Mouse (Mus musculus) splenic B cell, adult 2 months (primary cell): Measurements from ENCODE around the gene Psph.
"Not testable (repeated sequence)": the region's sequence is repeated elsewhere in the genome, so short reads cannot be mapped to it uniquely, and the experiment has no call there.

Source experiments
- DNase-seq: peaks from one replicate; pipeline ENCODE4 v3.0.0-alpha.2; 2011; ENCODE audit warnings: low read depth, low spot score
- H3K27me3 ChIP-seq: 2 replicates; pipeline ENCODE4 v1.6.1; 2012; ENCODE audit warnings: mild to moderate bottlenecking, low read length, moderate library complexity, mixed read lengths; ENCODE audit not compliant: control insufficient read depth, poor library complexity, insufficient read depth, severe bottlenecking
- H3K36me3 ChIP-seq: 2 replicates; pipeline ENCODE4 v1.6.1; 2012; ENCODE audit warnings: mild to moderate bottlenecking, low read length, moderate library complexity, mixed read lengths; ENCODE audit not compliant: control insufficient read depth, poor library complexity, insufficient read depth, severe bottlenecking

The Psph gene

DNA sequence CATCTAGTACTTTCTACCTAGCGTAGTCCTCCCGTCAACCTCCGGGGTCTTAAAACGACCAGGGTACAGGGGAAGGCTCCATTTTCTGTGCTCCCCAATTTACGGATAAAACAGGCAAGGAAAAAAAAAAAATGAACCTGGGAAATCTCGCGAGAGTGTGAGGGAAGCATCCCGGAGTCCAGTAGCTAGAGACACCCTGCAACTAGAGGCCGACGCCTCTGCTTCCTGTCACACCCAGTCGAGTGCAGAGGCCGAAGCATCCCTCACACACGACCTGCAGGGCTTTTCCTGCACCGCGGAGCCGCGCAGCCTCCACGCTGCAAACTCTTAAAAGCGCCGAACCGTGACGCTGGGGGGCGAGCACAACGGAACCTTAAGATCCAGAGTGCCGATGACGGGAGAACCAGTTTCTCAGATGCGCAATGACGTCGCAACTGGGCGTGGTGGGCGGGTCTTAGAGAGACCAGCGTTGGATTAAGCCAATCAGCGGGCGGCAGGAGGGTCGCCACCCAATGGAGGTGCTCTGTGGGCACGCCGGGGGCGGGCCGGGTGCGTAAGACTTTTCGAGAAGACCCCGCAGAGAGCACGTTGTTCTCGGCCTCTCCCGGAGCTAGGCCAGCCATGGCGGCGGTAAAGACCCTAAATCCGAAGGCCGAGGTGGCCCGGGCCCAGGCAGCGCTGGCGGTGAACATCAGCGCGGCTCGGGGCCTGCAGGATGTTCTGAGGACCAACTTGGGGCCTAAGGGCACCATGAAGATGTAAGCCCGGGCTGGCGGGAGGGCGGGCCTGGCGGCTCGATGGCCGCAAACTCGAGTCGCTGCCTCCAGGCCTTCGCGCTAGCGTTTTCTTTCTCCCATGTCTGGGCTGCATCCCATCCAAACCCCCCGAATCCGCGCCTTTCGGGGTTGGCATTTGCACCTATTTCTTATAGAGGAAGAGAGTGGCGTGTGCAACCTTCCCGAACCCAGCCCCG, at the start of gene Psph:
Gene Psph, minus strand, starts transcription at position 632 of the 973 bp plus-strand sequence.
- H3K36me3 ChIP-seq, result peaks cover 9% of the 10 kb centered on the region
- DNase-seq, result peak; percentile 98
- no peaks in the 10 kb centered on the region for H3K27me3 ChIP-seq

GRCm38 (mm10) chr5:129790591-129790990, 3.3 kb upstream of the Psph start:
- DNase-seq, H3K27me3 ChIP-seq: not testable (repeated sequence)
- peaks cover 11% of the 10 kb centered on the region for H3K36me3 ChIP-seq

- DNase-seq, result no peak
- H3K27me3 ChIP-seq, result no peaks in the 10 kb centered on the region
- peaks cover 9% of the 10 kb centered on the region for H3K36me3 ChIP-seq
Measured at GRCm38 (mm10) chr5:129787818-129788593, 757 bp upstream of the Psph start.

- Histone ChIP-seq H3K36me3 (peaks cover 6% of the 10 kb centered on the region), H3K27me3 (no peaks in the 10 kb centered on the region)
- no peak for DNase-seq
Measured at GRCm38 (mm10) chr5:129786161-129786560, 1.1 kb downstream of the Psph start.

GRCm38 (mm10) chr5:129785235-129785870, 1.9 kb downstream of the Psph start:
- peak; percentile 9 for DNase-seq
- H3K36me3 ChIP-seq, result peaks cover 3% of the 10 kb centered on the region; the same call in 1 of the 2 replicates
- no peaks in the 10 kb centered on the region for H3K27me3 ChIP-seq

- H3K36me3 ChIP-seq, result no peaks in the 10 kb centered on the region
- peak; percentile 62 for DNase-seq
Measured at GRCm38 (mm10) chr5:129782211-129782610, 5.0 kb downstream of the Psph start.

GRCm38 (mm10) chr5:129780131-129780530, 7.1 kb downstream of the Psph start:
- H3K36me3 ChIP-seq, result no peaks in the 10 kb centered on the region
- H3K27me3 ChIP-seq, result no peaks in the 10 kb centered on the region
- peak; percentile 12 for DNase-seq

More at GRCm38 (mm10) chr5:129782211-129782610, 5.0 kb downstream of the Psph start:
- no peaks in the 10 kb centered on the region for H3K27me3 ChIP-seq

- DNase-seq, result peak; percentile 53
- Histone ChIP-seq H3K36me3 (no peaks in the 10 kb centered on the region), H3K27me3 (no peaks in the 10 kb centered on the region)
Measured at GRCm38 (mm10) chr5:129778996-129779716, 8.1 kb downstream of the Psph start.

DNA sequence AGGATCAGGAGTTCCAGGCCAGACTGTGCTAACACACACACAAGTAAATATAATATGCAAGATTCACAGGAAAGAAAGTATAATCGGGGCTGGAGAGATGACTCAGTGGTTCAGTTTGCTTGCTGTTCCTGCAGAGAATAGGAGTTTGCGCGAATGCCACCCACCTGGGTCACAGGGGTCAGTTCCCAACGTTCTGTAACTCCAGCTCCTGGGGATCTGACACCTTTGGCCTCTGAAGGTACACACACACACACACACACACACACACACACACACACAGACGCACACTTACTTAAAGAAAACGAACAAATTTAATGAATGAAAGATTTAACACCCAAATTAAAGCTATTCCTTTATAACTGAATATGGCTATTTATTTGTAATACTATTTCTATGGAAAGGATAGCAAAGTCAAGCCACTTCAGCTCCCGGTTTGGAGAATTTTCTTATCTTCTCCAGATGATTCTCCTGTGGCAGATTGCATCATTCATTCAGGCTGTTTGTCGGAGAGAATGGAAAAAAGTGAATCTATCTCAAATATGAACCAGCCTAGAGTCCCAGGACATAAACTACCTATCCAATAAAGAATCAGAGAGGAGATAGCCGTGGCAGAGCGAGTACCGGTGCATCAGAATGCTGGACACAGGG, 8.8 kb downstream of the Psph start:
- H3K27me3 ChIP-seq, result no peaks in the 10 kb centered on the region
- no peak for DNase-seq
- H3K36me3 ChIP-seq, result no peaks in the 10 kb centered on the region

- peaks cover 1% of the 10 kb centered on the region; the same call in 1 of the 2 replicates for H3K36me3 ChIP-seq
- no peaks in the 10 kb centered on the region for H3K27me3 ChIP-seq
- no peak for DNase-seq
Measured at GRCm38 (mm10) chr5:129774661-129775060, 12.6 kb downstream of the Psph start.

DNA sequence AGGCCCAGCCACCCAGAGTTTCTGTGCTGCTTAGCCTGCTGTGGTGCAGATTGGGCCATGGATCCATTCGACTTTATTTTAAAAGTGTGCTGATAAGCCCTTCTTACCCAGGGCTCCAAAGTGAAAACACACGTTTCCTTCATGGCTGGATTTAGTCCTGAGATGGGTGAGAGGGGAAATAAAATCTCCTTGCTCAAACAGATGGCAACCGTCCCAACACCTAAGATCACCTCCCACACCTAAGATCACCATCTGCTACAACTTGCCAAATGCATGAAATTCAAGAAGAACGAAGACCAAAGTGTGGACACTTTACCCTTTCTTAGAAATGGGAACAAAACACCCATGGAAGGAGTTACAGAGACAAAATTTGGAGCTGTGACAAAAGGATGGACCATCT, 13.9 kb downstream of the Psph start:
- not testable (repeated sequence) for H3K36me3 ChIP-seq, H3K27me3 ChIP-seq, DNase-seq

DNA sequence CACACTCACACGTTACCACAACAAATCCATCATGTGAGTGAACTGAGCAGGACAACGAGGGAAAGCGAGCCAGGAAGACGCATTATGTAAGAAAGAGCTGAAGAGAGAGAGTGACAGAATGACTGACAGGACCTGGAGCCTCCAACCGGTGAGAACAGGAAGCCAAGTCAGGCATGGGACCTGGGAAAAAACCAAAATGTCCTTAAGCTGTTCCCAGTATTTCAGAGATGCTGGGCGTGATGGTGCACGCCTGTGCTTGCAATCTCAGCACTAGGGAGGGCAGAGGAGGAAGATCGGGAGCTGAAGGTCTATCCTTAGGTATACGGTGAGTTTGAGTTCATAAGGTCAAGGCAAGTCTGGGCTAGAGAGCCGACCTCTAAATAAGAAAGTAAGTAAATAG, 14.8 kb downstream of the Psph start:
- DNase-seq, result no peak
- Histone ChIP-seq H3K36me3 (peaks cover 1% of the 10 kb centered on the region; the same call in 1 of the 2 replicates), H3K27me3 (no peaks in the 10 kb centered on the region)

- peaks cover 3% of the 10 kb centered on the region; the same call in 1 of the 2 replicates for H3K36me3 ChIP-seq
- no peaks in the 10 kb centered on the region for H3K27me3 ChIP-seq
- DNase-seq, result no peak
Measured at GRCm38 (mm10) chr5:129770443-129771355, 16.6 kb downstream of the Psph start.
